Mouse (Mus musculus): ENCODE measurements around the gene Gpr37l1.

Gpr37l1 gene

GRCm38 (mm10) chr1:135148476-135148875 lies 19.0 kb downstream of the Gpr37l1 start:
- no peak for DNase-seq (ENCODE audit: low read depth, low spot score)

- DNase-seq (ENCODE audit: low read depth, low spot score) = no peak
Observed at GRCm38 (mm10) chr1:135147702-135148058, 19.8 kb downstream of the Gpr37l1 start.

GRCm38 (mm10) chr1:135146946-135147701 lies 20.4 kb downstream of the Gpr37l1 start:
- DNase-seq (ENCODE audit: low read depth, low spot score) = peak; percentile 86

GRCm38 (mm10) chr1:135146077-135146945 lies 21.2 kb downstream of the Gpr37l1 start, which contains the start of gene Arl8a:
Arl8a (plus strand) TSS chr1:135146824.
- DNase-seq (ENCODE audit: low read depth, low spot score) = peak; percentile 52

GRCm38 (mm10) chr1:135143940-135144339 lies 23.5 kb downstream of the Gpr37l1 start:
- DNase-seq (ENCODE audit: low read depth, low spot score) = no peak

GRCm38 (mm10) chr1:135142452-135142851 lies 25.0 kb downstream of the Gpr37l1 start:
- DNase-seq (ENCODE audit: low read depth, low spot score) = no peak

GRCm38 (mm10) chr1:135139906-135140305 lies 27.6 kb downstream of the Gpr37l1 start:
- peak; percentile 80 for DNase-seq (ENCODE audit: low read depth, low spot score)

- DNase-seq (ENCODE audit: low read depth, low spot score) = peak; percentile 86
Observed at GRCm38 (mm10) chr1:135136500-135136899, 31.0 kb downstream of the Gpr37l1 start.

- DNase-seq (ENCODE audit: low read depth, low spot score) = no peak
Observed at GRCm38 (mm10) chr1:135135111-135135787, 32.2 kb downstream of the Gpr37l1 start.

- DNase-seq (ENCODE audit: low read depth, low spot score) = no peak
Observed at GRCm38 (mm10) chr1:135133678-135134435, 33.6 kb downstream of the Gpr37l1 start.

- no peak for DNase-seq (ENCODE audit: low read depth, low spot score)
Observed at GRCm38 (mm10) chr1:135132893-135133369, 34.5 kb downstream of the Gpr37l1 start.

GRCm38 (mm10) chr1:135132473-135132872 lies 35.0 kb downstream of the Gpr37l1 start, which contains the start of gene Ptpn7:
Ptpn7 (plus strand) TSS chr1:135132700.
- DNase-seq (ENCODE audit: low read depth, low spot score) = peak; percentile 61

- DNase-seq (ENCODE audit: low read depth, low spot score) = no peak
Observed at GRCm38 (mm10) chr1:135131560-135131959, 35.9 kb downstream of the Gpr37l1 start.

GRCm38 (mm10) chr1:135131034-135131433 lies 36.4 kb downstream of the Gpr37l1 start:
- no peak for DNase-seq (ENCODE audit: low read depth, low spot score)

- peak; percentile 69 for DNase-seq (ENCODE audit: low read depth, low spot score)
Observed at GRCm38 (mm10) chr1:135130376-135131018, 37.0 kb downstream of the Gpr37l1 start.

GRCm38 (mm10) chr1:135129543-135130183 lies 37.8 kb downstream of the Gpr37l1 start:
- DNase-seq (ENCODE audit: low read depth, low spot score) = peak; percentile 22

GRCm38 (mm10) chr1:135128986-135129385 lies 38.5 kb downstream of the Gpr37l1 start:
- DNase-seq (ENCODE audit: low read depth, low spot score) = no peak

GRCm38 (mm10) chr1:135128011-135128441 lies 39.5 kb downstream of the Gpr37l1 start:
- DNase-seq (ENCODE audit: low read depth, low spot score) = no peak

GRCm38 (mm10) chr1:135126443-135127027 lies 40.9 kb downstream of the Gpr37l1 start:
- DNase-seq (ENCODE audit: low read depth, low spot score) = no peak

- DNase-seq (ENCODE audit: low read depth, low spot score) = no peak
Observed at GRCm38 (mm10) chr1:135125990-135126389, 41.5 kb downstream of the Gpr37l1 start.

Measured in R1 (cell line).